Mouse (Mus musculus): ENCODE data around the gene Tmem198. TPM values are rescaled to one million over a fixed set of nuclear protein-coding genes. Genes with fewer than 3 reads are reported as not detected.

Tmem198 gene
- total RNA-seq, 1 experiment: 1.6 TPM

DNA sequence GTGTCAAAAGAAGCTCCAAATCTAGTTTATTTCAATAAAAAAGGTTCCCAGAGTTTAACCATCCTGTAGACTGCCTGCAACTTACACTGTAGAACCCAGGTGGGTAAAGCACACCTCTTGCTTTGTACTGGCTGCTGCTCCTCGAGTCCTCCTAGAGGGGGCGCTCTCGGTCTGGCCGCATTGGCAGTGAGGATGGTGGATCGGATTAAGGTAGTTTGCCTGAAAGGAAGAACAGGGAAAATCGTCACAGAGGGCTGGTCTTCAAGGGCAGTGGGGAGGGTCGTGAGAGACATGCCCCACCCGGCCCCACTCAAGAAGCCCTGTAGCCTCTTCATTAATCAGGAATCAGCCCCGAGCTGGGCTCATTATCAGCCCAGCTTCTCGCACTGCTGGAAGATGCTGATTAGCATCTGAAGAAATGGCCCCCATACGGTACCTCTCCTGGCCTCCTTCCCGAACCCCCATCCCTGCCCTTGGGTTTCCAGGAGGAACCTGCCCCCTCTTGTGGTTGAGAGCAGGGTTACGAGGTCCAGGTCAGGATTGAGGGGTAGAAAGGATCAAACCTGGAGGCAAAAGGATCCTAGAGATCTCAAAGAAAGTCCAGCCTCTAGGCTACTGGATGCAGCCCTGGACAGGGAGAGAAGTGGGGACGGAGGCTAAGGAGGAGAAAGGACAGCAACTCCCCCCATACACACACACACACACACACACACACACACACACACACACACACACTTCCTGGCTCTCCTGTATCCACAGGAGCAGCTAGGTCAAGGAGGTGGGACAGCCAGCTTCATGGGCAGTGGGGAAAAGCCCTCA lies 22.4 kb upstream of the Tmem198 start:
- Histone ChIP-seq H3K4me3 (ENCODE audit: insufficient read depth in 1 of 2, low read depth in 1 of 2, low read length in 2 of 2, poor library complexity in 1 of 2, severe bottlenecking in 1 of 2) (no peak overlapping the region), H3K9me3 (ENCODE audit: control insufficient read depth, insufficient read depth, low read depth, low read length) (no peaks in the 10 kb centered on the region), H3K36me3 (ENCODE audit: control insufficient read depth, insufficient read depth, low read length, poor library complexity, severe bottlenecking) (no peaks in the 10 kb centered on the region), H3K27ac (ENCODE audit: insufficient read depth, low read depth, low read length, poor library complexity, severe bottlenecking) (no peak overlapping the region), H3K9ac (ENCODE audit: insufficient read depth, low read depth, low read length, poor library complexity, severe bottlenecking) (no peak overlapping the region), H3K4me1 (ENCODE audit: control insufficient read depth in 2 of 2, insufficient read depth in 2 of 2, low read length in 2 of 2, poor library complexity in 1 of 2) (0 out of 4 replicates have a peak, but pooled peaks cover 0 to 2% of the 10 kb centered on the region in 2 experiments)
- in situ Hi-C loops (cut with MboI; ENCODE audit: low sequenced_read_pairs in 2 of 2, unreplicated experiment in 2 of 2): no loop called here
- DNase-seq (ENCODE audit: low read depth, low spot score): peak; percentile 71
- TF ChIP-seq HCFC1 (IDR thresholded peaks at IDR 0.05; ENCODE audit: borderline replicate concordance, insufficient read depth, low read length) (no peak), MAFK (IDR thresholded peaks at IDR 0.05; ENCODE audit: insufficient read depth, low read depth, low read length) (no peak), ZNF384 (IDR thresholded peaks at IDR 0.05; ENCODE audit: low read depth, low read length) (no peak), CHD2 (IDR thresholded peaks at IDR 0.05; ENCODE audit: low read depth, low read length) (no peak), ZC3H11A (IDR thresholded peaks at IDR 0.05; ENCODE audit: borderline replicate concordance, low read depth, low read length) (no peak)

DNA sequence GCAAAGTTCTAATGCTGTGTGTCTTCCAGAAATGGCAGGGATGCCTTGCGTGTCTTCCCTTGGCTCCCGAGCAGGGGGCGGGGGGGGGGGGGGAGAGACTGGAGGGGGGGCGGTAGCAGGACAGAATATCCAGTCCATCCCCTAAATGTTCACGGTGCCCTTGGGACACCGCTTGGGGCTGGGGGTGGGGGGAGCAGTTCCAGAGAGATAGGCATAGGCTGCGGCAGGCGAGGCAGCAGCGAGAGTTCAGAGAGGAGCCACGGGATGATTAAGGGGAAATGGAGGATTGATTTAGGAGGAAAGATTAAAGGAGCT lies 21.7 kb upstream of the Tmem198 start:
- no peak overlapping the region for H3K27ac ChIP-seq (ENCODE audit: insufficient read depth, low read depth, low read length, poor library complexity, severe bottlenecking)
- DNase-seq (ENCODE audit: low read depth, low spot score): no peak
- H3K4me3 ChIP-seq (ENCODE audit: insufficient read depth in 1 of 2, low read depth in 1 of 2, low read length in 2 of 2, poor library complexity in 1 of 2, severe bottlenecking in 1 of 2): peak overlapping the region in 1 of 2 experiments; percentile 10; a peak in 1 of 4 replicates
- in situ Hi-C loops (cut with MboI; ENCODE audit: low sequenced_read_pairs in 2 of 2, unreplicated experiment in 2 of 2): no loop called here
- H3K4me1 ChIP-seq (ENCODE audit: control insufficient read depth in 2 of 2, insufficient read depth in 2 of 2, low read length in 2 of 2, poor library complexity in 1 of 2): 0 out of 4 replicates have a peak, but pooled peaks cover 0 to 2% of the 10 kb centered on the region in 2 experiments
- no peaks in the 10 kb centered on the region for H3K36me3 ChIP-seq (ENCODE audit: control insufficient read depth, insufficient read depth, low read length, poor library complexity, severe bottlenecking)
- H3K9me3 ChIP-seq (ENCODE audit: control insufficient read depth, insufficient read depth, low read depth, low read length): no peaks in the 10 kb centered on the region
- TF ChIP-seq ZNF384 (IDR thresholded peaks at IDR 0.05; ENCODE audit: low read depth, low read length) (no peak), HCFC1 (IDR thresholded peaks at IDR 0.05; ENCODE audit: borderline replicate concordance, insufficient read depth, low read length) (no peak)
- no peak overlapping the region; the same call in 1 of the 2 replicates for H3K9ac ChIP-seq (ENCODE audit: insufficient read depth, low read depth, low read length, poor library complexity, severe bottlenecking)

DNA sequence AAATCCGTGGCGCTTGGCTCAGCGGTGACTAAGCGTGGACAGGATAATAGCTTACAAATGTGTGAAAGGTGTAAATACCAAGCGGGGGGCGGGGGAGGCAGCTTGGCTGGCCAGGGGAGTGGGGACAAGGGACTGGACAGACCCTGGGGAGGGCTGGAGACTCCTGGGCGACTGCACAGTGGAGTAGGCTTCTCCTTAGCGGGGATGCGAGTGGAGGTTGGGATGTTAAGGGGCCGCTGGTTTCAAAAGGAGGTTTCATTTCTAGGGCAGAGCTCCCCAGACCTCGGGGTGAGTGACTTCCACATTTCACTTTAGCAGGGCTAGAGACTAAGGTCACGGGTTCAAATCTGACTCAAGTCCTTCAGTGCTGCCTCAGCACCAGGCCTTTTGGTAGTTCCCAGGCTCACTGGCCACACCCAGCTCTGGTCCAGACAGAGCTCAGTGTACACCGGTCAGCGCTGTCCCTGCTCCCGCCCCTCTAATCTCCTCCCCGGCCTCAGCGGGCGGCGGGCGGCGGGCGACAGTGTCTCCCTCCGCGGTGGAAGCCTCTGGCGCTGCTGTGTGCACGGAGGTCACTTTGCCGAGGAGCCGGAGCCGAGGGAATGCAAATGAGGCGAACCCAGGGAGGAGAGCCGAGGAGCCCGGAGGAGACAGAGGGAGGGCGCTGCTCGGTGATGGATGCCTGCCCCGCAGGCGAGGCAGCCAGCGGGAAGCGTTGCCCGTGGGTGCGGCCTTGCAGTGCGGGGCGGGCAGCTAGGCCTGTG lies 21.1 kb upstream of the Tmem198 start:
- Histone ChIP-seq H3K9me3 (ENCODE audit: control insufficient read depth, insufficient read depth, low read depth, low read length) (no peaks in the 10 kb centered on the region), H3K4me3 (ENCODE audit: insufficient read depth in 1 of 2, low read depth in 1 of 2, low read length in 2 of 2, poor library complexity in 1 of 2, severe bottlenecking in 1 of 2) (peak overlapping the region; percentile 0 to 10; a peak in 2 of 4 replicates), H3K4me1 (ENCODE audit: control insufficient read depth in 2 of 2, insufficient read depth in 2 of 2, low read length in 2 of 2, poor library complexity in 1 of 2) (0 out of 4 replicates have a peak, but pooled peaks cover 0 to 2% of the 10 kb centered on the region in 2 experiments), H3K36me3 (ENCODE audit: control insufficient read depth, insufficient read depth, low read length, poor library complexity, severe bottlenecking) (no peaks in the 10 kb centered on the region), H3K9ac (ENCODE audit: insufficient read depth, low read depth, low read length, poor library complexity, severe bottlenecking) (no peak overlapping the region; the same call in 1 of the 2 replicates), H3K27ac (ENCODE audit: insufficient read depth, low read depth, low read length, poor library complexity, severe bottlenecking) (no peak overlapping the region)
- no peak for TF ChIP-seq ZC3H11A (IDR thresholded peaks at IDR 0.05; ENCODE audit: borderline replicate concordance, low read depth, low read length)
- TF ChIP-seq MAFK (IDR thresholded peaks at IDR 0.05; ENCODE audit: insufficient read depth, low read depth, low read length): no peak
- TF ChIP-seq CHD2 (IDR thresholded peaks at IDR 0.05; ENCODE audit: low read depth, low read length): no peak
- no peak for TF ChIP-seq HCFC1 (IDR thresholded peaks at IDR 0.05; ENCODE audit: borderline replicate concordance, insufficient read depth, low read length)
- TF ChIP-seq ZNF384 (IDR thresholded peaks at IDR 0.05; ENCODE audit: low read depth, low read length): no peak
- DNase-seq (ENCODE audit: low read depth, low spot score): no peak
- in situ Hi-C loops (cut with MboI; ENCODE audit: low sequenced_read_pairs in 2 of 2, unreplicated experiment in 2 of 2): no loop called here

DNA sequence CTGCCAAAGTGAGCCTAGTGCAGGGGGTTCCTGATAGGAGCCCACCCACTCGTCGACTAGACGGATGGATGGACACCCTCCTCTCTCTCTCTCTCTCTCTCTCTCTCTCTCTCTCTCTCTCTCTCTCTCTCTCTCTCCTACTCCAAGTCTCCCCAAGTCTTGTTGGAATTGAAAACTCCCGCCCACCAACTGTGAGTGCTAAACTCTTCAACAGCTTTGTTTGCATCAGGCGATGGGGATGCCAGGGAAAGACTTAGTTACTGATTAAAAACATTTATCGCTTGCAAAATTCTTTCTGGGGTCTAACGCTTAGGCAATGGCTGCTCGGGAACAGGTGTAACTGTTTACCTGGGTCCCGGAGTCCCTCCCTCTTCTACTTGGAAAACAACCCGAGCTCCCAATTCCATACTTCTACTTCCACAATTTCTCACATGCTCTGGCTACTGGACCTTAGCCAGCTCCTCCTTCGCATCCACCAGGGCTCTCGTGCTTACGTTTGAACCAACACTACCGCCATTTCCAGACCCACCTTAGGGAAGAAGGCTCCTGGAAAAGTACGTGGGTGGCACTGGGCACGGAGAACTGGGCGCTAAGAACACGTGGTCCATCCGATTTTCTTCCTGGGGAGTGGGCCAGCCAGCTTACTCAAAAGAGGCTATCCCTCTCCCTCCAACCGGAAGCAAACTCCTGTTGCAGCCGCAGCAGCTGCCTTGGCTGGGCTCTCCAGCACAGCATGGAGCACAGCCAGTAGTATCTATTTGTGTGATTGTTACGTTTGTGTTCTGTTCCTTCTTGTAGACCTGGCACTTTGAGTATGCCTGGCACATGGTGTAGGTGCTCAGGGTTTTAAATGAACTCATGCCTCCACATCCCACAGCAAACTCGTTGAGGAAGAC lies 20.3 kb upstream of the Tmem198 start:
- TF ChIP-seq ZC3H11A (IDR thresholded peaks at IDR 0.05; ENCODE audit: borderline replicate concordance, low read depth, low read length) (no peak), ZNF384 (IDR thresholded peaks at IDR 0.05; ENCODE audit: low read depth, low read length) (no peak), HCFC1 (IDR thresholded peaks at IDR 0.05; ENCODE audit: borderline replicate concordance, insufficient read depth, low read length) (no peak), MAFK (IDR thresholded peaks at IDR 0.05; ENCODE audit: insufficient read depth, low read depth, low read length) (no peak), CHD2 (IDR thresholded peaks at IDR 0.05; ENCODE audit: low read depth, low read length) (no peak)
- no peak for DNase-seq (ENCODE audit: low read depth, low spot score)
- Histone ChIP-seq H3K36me3 (ENCODE audit: control insufficient read depth, insufficient read depth, low read length, poor library complexity, severe bottlenecking) (no peaks in the 10 kb centered on the region), H3K4me3 (ENCODE audit: insufficient read depth in 1 of 2, low read depth in 1 of 2, low read length in 2 of 2, poor library complexity in 1 of 2, severe bottlenecking in 1 of 2) (peak overlapping the region in 1 of 2 experiments; percentile 10; a peak in 1 of 4 replicates), H3K9ac (ENCODE audit: insufficient read depth, low read depth, low read length, poor library complexity, severe bottlenecking) (no peak overlapping the region), H3K9me3 (ENCODE audit: control insufficient read depth, insufficient read depth, low read depth, low read length) (no peaks in the 10 kb centered on the region), H3K4me1 (ENCODE audit: control insufficient read depth in 2 of 2, insufficient read depth in 2 of 2, low read length in 2 of 2, poor library complexity in 1 of 2) (0 out of 4 replicates have a peak, but pooled peaks cover 0 to 2% of the 10 kb centered on the region in 2 experiments), H3K27ac (ENCODE audit: insufficient read depth, low read depth, low read length, poor library complexity, severe bottlenecking) (no peak overlapping the region)
- in situ Hi-C loops (cut with MboI; ENCODE audit: low sequenced_read_pairs in 2 of 2, unreplicated experiment in 2 of 2): no loop called here
